Mouse (Mus musculus) ovary, postnatal 14 days (tissue): ENCODE data around the gene Cdk9.
A peak's percentile ranks its signal among the peaks of the same experiment; 100 is the strongest.

Experiments used
- DNase-seq: peaks from one replicate; pipeline ENCODE4 v3.0.0; 2022; ENCODE audit warnings: low spot score

Gene Cdk9

GRCm38 (mm10) chr2:32705018-32705417 lies 7.9 kb downstream of the Cdk9 start:
- no peak for DNase-seq

DNA sequence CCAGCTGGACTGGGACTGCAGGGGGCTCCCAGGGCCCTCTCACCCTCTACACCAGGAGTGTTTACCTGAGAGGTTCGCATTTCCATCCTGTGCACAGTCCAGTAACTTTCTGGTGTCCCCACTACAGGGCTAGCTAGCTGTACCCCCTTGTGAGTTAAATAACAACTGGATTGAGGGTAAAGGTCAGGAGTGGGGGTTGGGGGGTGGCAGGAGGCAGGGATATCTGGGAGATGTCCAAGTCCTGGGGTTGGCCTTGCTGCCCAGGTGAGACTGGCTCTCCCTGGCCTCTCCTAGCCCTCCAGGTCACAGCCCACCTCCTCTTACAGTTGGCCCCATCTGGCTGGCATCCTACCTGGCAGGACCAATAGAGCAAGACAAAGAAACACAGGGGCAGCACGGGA lies 8.9 kb downstream of the Cdk9 start, which contains the start of gene Fpgs:
TSS of gene Fpgs (minus strand) at position 125 of the 401 bp plus-strand sequence.
- no peak for DNase-seq

GRCm38 (mm10) chr2:32703046-32703445 lies 9.8 kb downstream of the Cdk9 start:
- no peak for DNase-seq

GRCm38 (mm10) chr2:32700966-32701743 lies 11.7 kb downstream of the Cdk9 start:
- no peak for DNase-seq

- DNase-seq: no peak
Measured at GRCm38 (mm10) chr2:32699680-32700079, 13.2 kb downstream of the Cdk9 start.

DNA sequence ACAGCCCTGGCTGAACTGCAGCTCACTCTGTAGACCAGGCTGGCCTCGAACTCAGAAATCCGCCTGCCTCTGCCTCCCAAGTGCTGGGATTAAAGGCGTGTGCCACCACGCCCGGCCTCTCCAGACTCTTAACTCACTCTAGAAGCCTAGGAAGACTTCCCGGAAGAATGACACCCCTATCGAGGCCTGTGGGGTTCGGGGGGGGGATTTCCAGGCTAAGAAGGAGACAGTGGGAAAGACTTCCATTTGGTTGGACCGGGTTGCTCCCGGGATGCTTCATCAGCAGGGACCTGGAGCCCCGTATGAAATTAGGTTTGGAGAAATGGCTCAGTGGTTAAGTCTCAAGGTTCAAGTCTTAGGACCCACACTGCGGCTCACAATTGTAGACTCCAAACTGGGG lies 18.2 kb downstream of the Cdk9 start:
- no peak for DNase-seq

GRCm38 (mm10) chr2:32693823-32694411 lies 19.0 kb downstream of the Cdk9 start:
- DNase-seq: peak; percentile 94

- DNase-seq: no peak
Measured at GRCm38 (mm10) chr2:32693282-32693681, 19.6 kb downstream of the Cdk9 start.

DNA sequence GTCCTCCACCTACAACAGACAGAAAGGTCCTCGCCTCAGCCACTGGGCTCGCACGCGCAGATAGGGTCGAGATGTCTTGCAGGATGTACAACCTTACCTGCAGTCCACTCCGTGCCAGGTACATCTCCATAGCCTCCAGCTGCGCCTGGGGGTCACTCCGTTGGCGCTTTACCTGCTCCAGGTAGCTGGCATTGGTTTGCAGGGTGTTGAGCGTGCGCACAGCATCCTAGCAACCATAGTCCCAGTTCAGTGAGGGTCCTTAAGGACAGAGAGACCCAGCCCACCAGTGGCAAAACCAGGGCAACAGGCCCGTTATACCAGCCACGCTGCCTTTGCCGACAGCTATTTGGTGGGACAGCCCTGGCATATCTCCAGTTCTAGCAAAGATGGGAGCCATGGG lies 20.4 kb downstream of the Cdk9 start:
- DNase-seq: no peak

DNA sequence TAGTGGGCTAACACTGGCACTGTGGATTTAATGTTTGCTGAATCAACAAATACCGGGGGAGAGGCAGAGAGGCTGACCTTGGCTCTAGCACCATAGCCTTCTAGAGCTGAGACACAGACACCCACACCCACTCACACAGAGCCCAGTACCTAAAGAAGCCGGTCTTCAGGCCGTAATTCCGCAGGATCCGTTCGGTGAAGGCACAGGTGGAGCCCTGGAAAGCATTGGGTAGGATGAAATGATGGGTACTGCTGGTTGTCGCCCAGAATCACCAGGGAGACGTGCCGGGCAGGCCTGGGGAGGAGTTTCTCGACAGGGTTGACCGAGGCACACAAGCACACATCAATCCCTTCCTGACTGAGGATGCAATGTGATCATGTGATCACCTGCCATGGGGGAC lies 21.8 kb downstream of the Cdk9 start:
- DNase-seq: no peak

- peak; percentile 89 for DNase-seq
Measured at GRCm38 (mm10) chr2:32689420-32689819, 23.5 kb downstream of the Cdk9 start.

DNA sequence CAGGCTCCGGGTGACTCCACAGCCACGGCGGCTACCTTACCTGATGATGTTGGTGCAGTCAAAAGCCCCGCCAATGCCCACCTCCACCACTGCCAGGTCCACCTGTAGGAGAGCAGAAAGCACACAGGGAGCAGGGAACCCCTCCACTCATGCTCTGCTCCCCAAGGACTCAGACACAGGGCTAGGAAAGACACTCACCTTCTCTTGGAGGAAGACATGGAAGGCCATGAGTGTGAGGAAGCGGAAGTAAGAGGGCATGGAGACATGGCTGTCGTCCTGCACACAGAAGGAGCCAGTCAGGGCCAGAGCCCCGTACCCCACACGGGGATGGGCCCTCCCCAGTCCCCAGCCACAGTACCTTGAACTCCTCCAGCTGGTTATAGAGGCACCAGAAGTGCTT lies 25.3 kb downstream of the Cdk9 start:
- no peak for DNase-seq

DNA sequence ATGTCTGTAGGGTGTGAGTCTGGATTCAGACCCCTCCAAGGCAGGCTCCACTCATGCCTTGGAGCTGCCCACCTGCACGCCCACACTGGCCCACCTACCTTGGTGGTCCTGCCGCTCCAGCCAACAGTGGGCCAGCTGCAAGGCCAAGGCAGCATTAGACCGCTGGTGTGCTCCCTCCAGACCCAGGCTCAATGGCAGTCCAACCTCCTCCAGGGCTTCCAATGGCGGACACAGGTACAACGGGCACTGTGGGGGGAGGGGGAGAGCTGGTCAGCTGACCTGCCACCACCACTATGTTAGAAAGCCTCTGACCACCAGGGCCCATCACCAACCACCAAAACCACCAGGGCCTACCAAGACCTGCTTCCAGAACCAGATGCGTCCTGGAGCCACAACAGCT lies 26.2 kb downstream of the Cdk9 start:
- no peak for DNase-seq

GRCm38 (mm10) chr2:32685807-32686206 lies 27.1 kb downstream of the Cdk9 start:
- DNase-seq: no peak

GRCm38 (mm10) chr2:32684681-32685428 lies 28.0 kb downstream of the Cdk9 start:
- DNase-seq: no peak

GRCm38 (mm10) chr2:32683701-32684100 lies 29.2 kb downstream of the Cdk9 start:
- no peak for DNase-seq

DNA sequence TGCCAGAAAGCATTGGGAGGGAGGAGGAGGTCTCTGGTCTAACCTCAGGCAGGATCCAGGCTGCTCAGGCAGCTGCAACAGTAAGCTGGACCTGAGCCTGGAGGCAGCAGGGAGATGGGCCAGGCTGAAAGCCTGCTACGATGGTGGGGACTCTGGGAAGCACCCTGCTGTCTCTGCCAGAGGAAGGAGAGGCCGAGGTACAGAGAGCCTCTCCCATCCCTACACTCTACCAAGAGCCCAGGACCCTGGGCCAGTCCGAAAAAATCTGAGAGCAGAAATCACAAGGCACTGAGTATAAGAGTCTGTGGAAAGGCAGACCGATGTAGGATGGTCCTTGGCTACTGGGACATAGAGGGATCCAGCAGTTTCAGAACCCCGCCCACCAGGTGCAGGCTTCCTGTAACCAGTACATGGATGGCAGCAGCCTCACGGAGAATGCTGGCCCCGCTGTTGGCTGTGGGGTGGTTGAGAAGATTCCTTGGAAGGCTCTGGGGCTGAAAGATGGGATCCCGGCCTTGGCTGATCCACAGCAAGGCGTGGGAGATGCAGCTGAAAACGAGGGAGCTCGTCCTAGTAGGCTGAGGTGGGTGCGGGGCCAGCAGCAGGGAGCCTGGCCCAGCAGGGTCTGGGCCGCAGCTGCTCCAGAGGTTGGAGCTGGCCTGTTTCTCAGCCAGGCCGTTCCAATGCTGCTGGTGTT lies 30.0 kb downstream of the Cdk9 start:
- DNase-seq: no peak

DNA sequence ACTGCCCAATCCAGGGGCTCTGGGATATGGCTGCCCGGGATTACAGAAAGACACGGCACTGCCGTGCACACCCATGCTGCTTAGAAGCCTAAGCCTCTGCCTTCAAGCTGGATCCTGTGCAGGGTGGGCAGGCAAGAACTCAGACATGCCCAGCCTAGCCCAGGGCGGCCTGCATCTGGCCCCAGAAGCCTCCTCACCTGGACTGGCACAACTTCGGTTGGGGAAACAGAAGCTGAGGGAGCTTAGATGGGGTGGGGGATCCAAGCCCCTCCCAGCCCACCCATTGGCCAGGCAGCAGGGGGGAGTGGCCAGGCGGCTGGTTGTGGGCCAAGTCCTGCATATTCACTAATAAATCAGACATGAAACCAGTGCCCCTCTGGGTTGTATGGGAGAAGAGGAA lies 31.1 kb downstream of the Cdk9 start:
- DNase-seq: no peak

DNA sequence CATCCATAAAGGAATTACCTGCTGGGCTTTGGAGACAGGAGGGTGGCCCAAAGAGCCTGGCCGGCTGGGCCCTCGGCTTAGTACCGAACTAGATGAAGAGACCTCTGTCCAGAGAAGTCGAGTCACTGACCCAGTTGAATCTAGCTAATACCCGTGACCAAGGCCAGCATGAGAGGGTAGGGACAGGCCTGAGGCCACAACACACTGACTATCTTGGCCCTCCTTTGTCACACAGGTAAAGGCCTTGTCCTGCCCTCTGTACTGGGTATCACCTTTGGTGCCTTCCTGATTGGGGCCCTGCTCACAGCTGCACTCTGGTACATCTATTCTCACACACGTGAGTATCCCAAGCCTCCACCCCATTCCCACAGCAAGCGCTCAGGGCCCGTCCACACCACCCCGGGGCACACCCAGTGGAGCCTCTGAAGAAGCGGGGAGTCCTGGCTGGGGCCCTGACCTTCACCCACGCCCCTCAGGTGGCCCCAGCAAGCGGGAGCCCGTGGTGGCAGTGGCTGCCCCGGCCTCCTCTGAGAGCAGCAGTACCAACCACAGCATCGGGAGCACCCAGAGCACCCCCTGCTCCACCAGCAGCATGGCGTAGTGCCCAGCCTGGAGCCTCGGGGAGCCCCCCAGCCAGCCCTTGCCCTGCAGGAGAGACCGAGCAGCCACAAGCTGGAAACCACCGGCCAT lies 31.8 kb downstream of the Cdk9 start:
- DNase-seq: no peak

- DNase-seq: no peak
Measured at GRCm38 (mm10) chr2:32680051-32680451, 32.8 kb downstream of the Cdk9 start.

DNA sequence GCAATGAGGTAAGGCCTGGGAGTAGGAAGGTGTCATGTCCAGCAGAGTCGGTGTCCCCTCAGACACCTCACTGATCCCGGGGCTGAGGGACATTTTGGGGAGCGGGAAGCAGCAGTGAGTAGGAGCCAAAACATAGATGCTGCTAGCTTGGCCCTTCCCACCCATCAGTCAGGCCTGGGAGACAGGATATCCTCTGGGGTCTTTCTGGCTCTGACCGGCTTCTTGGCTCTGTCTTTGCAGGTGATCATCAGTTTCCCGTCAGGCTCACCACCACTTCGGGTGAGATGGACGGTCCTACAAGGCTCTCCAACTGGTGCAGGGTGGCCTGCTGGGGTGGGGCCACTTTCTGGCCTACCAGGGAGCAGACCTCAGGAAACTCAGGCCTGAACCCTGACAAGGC lies 35.2 kb downstream of the Cdk9 start:
- DNase-seq: no peak

GRCm38 (mm10) chr2:32676821-32677220 lies 36.1 kb downstream of the Cdk9 start:
- DNase-seq: no peak
